Mouse (Mus musculus): Measurements from ENCODE around the gene Mief1.

Gene Mief1

GRCm38 (mm10) chr15:80233733-80234509 is at the start of gene Mief1:
Mief1 (plus strand) TSS chr15:80234018.
- DNase-seq (ENCODE audit: low spot score) = peak; percentile 94

GRCm38 (mm10) chr15:80188927-80189326 is 44.9 kb upstream of the Mief1 start:
- DNase-seq (ENCODE audit: low spot score) = no peak

- DNase-seq (ENCODE audit: low spot score) = no peak
Observed at GRCm38 (mm10) chr15:80190075-80190474, 43.7 kb upstream of the Mief1 start.

- DNase-seq (ENCODE audit: low spot score) = no peak
Observed at GRCm38 (mm10) chr15:80191585-80192245, 42.1 kb upstream of the Mief1 start.

- DNase-seq (ENCODE audit: low spot score) = no peak
Observed at GRCm38 (mm10) chr15:80192246-80192585, 41.6 kb upstream of the Mief1 start.

- DNase-seq (ENCODE audit: low spot score) = no peak
Observed at GRCm38 (mm10) chr15:80192847-80193246, 41.0 kb upstream of the Mief1 start.

- DNase-seq (ENCODE audit: low spot score) = no peak
Observed at GRCm38 (mm10) chr15:80199556-80199955, 34.3 kb upstream of the Mief1 start.

GRCm38 (mm10) chr15:80202111-80202775 is 31.6 kb upstream of the Mief1 start:
- DNase-seq (ENCODE audit: low spot score) = peak; percentile 14

- peak; percentile 10 for DNase-seq (ENCODE audit: low spot score)
Observed at GRCm38 (mm10) chr15:80203406-80203805, 30.4 kb upstream of the Mief1 start.

GRCm38 (mm10) chr15:80206057-80206565 is 27.7 kb upstream of the Mief1 start:
- DNase-seq (ENCODE audit: low spot score) = no peak

- no peak for DNase-seq (ENCODE audit: low spot score)
Observed at GRCm38 (mm10) chr15:80208446-80208845, 25.4 kb upstream of the Mief1 start.

GRCm38 (mm10) chr15:80213688-80214087 is 20.1 kb upstream of the Mief1 start:
- DNase-seq (ENCODE audit: low spot score) = no peak

GRCm38 (mm10) chr15:80215716-80216479 is 17.9 kb upstream of the Mief1 start:
- no peak for DNase-seq (ENCODE audit: low spot score)

GRCm38 (mm10) chr15:80216480-80216820 is 17.4 kb upstream of the Mief1 start:
- DNase-seq (ENCODE audit: low spot score) = no peak

GRCm38 (mm10) chr15:80217476-80217875 is 16.3 kb upstream of the Mief1 start:
- no peak for DNase-seq (ENCODE audit: low spot score)

GRCm38 (mm10) chr15:80219211-80219610 is 14.6 kb upstream of the Mief1 start:
- DNase-seq (ENCODE audit: low spot score) = no peak

- DNase-seq (ENCODE audit: low spot score) = no peak
Observed at GRCm38 (mm10) chr15:80219705-80220657, 13.8 kb upstream of the Mief1 start.

- DNase-seq (ENCODE audit: low spot score) = no peak
Observed at GRCm38 (mm10) chr15:80221031-80221430, 12.8 kb upstream of the Mief1 start.

GRCm38 (mm10) chr15:80223751-80224150 is 10.1 kb upstream of the Mief1 start:
- DNase-seq (ENCODE audit: low spot score) = no peak

GRCm38 (mm10) chr15:80225208-80225607 is 8.6 kb upstream of the Mief1 start:
- DNase-seq (ENCODE audit: low spot score) = peak; percentile 76

GRCm38 (mm10) chr15:80225796-80226195 is 8.0 kb upstream of the Mief1 start:
- DNase-seq (ENCODE audit: low spot score) = peak; percentile 51
